Mouse (Mus musculus): ENCODE measurements around the gene Naa40. TPM values are rescaled to one million over a fixed set of nuclear protein-coding genes. Genes with fewer than 3 reads are reported as not detected.

Naa40 gene
- total RNA-seq, 1 experiment, result 50.9 TPM

DNA sequence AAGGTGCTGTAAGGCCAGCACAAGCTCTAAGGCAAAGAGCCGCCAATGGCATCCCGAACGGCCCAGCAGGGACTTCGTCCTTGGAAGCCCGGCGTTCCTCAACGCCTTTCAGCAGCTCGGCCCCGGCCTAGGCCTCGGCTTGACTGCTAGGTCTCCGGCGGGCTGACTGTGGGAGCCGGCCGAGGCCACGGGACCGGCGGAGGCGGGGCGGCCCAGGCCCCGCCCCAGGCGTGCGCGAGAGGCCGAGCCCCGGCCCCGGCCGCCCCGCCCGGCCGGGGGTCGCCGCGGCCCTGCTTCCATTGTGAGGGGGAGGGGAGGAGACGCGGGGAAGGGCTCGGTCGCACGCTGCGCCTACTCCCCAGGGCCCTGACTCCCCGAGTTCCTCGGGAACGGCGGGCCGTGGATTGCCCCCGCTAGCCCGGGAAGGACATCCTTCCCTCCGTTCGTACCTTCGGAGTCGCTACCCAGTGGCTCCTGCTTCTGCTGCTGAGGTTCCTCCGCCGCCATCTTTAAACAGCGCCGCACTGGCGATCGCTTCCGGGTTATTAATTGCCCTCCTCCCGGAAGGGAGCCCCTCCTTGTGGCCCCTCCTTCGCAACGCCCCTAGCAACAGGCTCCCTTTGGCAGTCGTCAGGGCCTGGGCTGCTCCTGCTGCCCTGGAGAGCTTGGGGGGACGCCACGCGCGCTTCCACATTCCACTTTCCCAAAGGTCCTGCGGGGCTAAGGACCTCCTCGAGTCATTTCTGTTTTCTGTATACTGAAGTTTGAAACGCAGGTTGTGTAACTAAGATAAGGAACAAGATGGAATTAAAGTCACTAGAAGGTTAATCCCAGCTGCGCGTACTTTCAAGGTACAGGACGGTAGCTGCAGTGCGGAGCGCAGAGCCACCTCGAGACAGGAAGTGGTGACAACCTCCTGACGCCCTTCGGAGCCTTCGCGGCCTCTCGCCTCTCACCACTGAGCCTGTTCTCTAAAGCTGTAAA, 34.9 kb downstream of the Naa40 start, which contains the start of gene Otub1:
Otub1 (minus strand) TSS at position 564 of the 984 bp plus-strand sequence.
- DNase-seq (ENCODE audit: low read depth, low spot score), result peak; percentile 93
- Histone ChIP-seq H3K27ac (ENCODE audit: insufficient read depth, low read depth, low read length, poor library complexity, severe bottlenecking) (peak within 1 kb of the TSS; percentile 96), H3K4me1 (ENCODE audit: control insufficient read depth in 2 of 2, insufficient read depth in 2 of 2, low read length in 2 of 2, poor library complexity in 1 of 2) (peaks cover 0 to 6% of the 10 kb centered on the region in 2 experiments; a peak in 2 of 4 replicates), H3K36me3 (ENCODE audit: control insufficient read depth, insufficient read depth, low read length, poor library complexity, severe bottlenecking) (peaks cover 26% of the 10 kb centered on the region), H3K4me3 (ENCODE audit: insufficient read depth in 1 of 2, low read depth in 1 of 2, low read length in 2 of 2, poor library complexity in 1 of 2, severe bottlenecking in 1 of 2) (peak within 1 kb of the TSS; percentile 88 to 96), H3K9ac (ENCODE audit: insufficient read depth, low read depth, low read length, poor library complexity, severe bottlenecking) (peak within 1 kb of the TSS; percentile 99), H3K9me3 (ENCODE audit: control insufficient read depth, insufficient read depth, low read depth, low read length) (no peaks in the 10 kb centered on the region)
- in situ Hi-C loops (cut with MboI; ENCODE audit: low sequenced_read_pairs in 2 of 2, unreplicated experiment in 2 of 2), result no loop called here
- TF ChIP-seq ZNF384 (IDR thresholded peaks at IDR 0.05; ENCODE audit: low read depth, low read length) (no peak), CHD2 (IDR thresholded peaks at IDR 0.05; ENCODE audit: low read depth, low read length) (peak; percentile 61; the same call in 1 of the 2 replicates), MAFK (IDR thresholded peaks at IDR 0.05; ENCODE audit: insufficient read depth, low read depth, low read length) (no peak), HCFC1 (IDR thresholded peaks at IDR 0.05; ENCODE audit: borderline replicate concordance, insufficient read depth, low read length) (peak; percentile 78)

DNA sequence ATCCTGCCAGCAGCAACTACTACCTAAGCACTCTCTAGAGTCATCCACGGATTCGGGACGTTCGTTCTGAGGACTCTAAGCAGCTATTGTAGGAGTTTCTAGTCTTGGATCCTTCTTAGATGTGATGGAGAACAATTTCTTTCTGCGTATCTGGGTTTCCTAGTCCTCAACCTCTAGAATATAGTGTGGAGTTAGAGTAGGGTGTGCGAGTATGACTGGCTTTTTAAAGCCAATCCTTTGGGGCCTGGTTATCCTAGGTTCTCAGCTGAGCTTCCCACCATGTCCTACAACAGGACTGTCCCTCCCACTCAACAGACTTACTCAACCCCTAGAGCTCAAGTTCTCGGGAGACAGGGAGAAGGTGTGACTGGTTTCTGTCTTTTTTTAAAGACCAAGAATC, 35.7 kb downstream of the Naa40 start:
- in situ Hi-C loops (cut with MboI; ENCODE audit: low sequenced_read_pairs in 2 of 2, unreplicated experiment in 2 of 2), result no loop called here

DNA sequence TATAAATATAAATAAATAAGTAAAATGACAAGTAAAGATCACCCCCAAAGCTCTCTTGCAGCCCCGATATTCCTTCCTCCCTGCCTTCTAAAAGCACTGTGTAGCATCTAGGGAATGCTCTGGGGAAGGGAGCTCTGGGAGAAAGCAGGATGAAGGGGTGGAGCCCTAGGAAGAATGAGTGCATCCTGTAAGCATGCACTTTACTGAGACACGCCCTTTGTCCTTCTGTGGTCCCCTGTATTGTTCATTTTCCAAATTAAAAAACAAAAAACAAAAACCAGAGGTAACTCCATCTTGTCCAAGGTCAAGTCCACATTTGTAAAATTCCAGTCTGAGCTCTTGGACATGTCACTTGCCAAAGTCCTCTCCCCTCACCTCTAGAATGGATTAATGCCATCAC, 36.1 kb downstream of the Naa40 start:
- Histone ChIP-seq H3K4me1 (ENCODE audit: control insufficient read depth in 2 of 2, insufficient read depth in 2 of 2, low read length in 2 of 2, poor library complexity in 1 of 2) (peaks cover 0 to 6% of the 10 kb centered on the region in 2 experiments; a peak in 2 of 4 replicates), H3K4me3 (ENCODE audit: insufficient read depth in 1 of 2, low read depth in 1 of 2, low read length in 2 of 2, poor library complexity in 1 of 2, severe bottlenecking in 1 of 2) (peak overlapping the region; percentile 88 to 96; a peak in 3 of 4 replicates), H3K9ac (ENCODE audit: insufficient read depth, low read depth, low read length, poor library complexity, severe bottlenecking) (peak overlapping the region; percentile 99; the same call in 1 of the 2 replicates), H3K36me3 (ENCODE audit: control insufficient read depth, insufficient read depth, low read length, poor library complexity, severe bottlenecking) (peaks cover 35% of the 10 kb centered on the region), H3K9me3 (ENCODE audit: control insufficient read depth, insufficient read depth, low read depth, low read length) (no peaks in the 10 kb centered on the region), H3K27ac (ENCODE audit: insufficient read depth, low read depth, low read length, poor library complexity, severe bottlenecking) (no peak overlapping the region)
- no peak for TF ChIP-seq HCFC1 (IDR thresholded peaks at IDR 0.05; ENCODE audit: borderline replicate concordance, insufficient read depth, low read length)
- no peak for TF ChIP-seq CHD2 (IDR thresholded peaks at IDR 0.05; ENCODE audit: low read depth, low read length)
- TF ChIP-seq MAFK (IDR thresholded peaks at IDR 0.05; ENCODE audit: insufficient read depth, low read depth, low read length), result no peak
- TF ChIP-seq ZC3H11A (IDR thresholded peaks at IDR 0.05; ENCODE audit: borderline replicate concordance, low read depth, low read length), result no peak
- TF ChIP-seq ZNF384 (IDR thresholded peaks at IDR 0.05; ENCODE audit: low read depth, low read length), result no peak
- DNase-seq (ENCODE audit: low read depth, low spot score), result no peak
- in situ Hi-C loops (cut with MboI; ENCODE audit: low sequenced_read_pairs in 2 of 2, unreplicated experiment in 2 of 2), result no loop called here

More for the DNA sequence above, 35.7 kb downstream of the Naa40 start:
- H3K9me3 ChIP-seq (ENCODE audit: control insufficient read depth, insufficient read depth, low read depth, low read length), result no peaks in the 10 kb centered on the region
- TF ChIP-seq CHD2 (IDR thresholded peaks at IDR 0.05; ENCODE audit: low read depth, low read length), result no peak
- 0 out of 2 replicates have a peak, but pooled peaks have one; percentile 1 for TF ChIP-seq ZC3H11A (IDR thresholded peaks at IDR 0.05; ENCODE audit: borderline replicate concordance, low read depth, low read length)
- no peak for TF ChIP-seq HCFC1 (IDR thresholded peaks at IDR 0.05; ENCODE audit: borderline replicate concordance, insufficient read depth, low read length)
- TF ChIP-seq ZNF384 (IDR thresholded peaks at IDR 0.05; ENCODE audit: low read depth, low read length), result no peak
- no peak for TF ChIP-seq MAFK (IDR thresholded peaks at IDR 0.05; ENCODE audit: insufficient read depth, low read depth, low read length)
- peaks cover 0 to 6% of the 10 kb centered on the region in 2 experiments; a peak in 2 of 4 replicates for H3K4me1 ChIP-seq (ENCODE audit: control insufficient read depth in 2 of 2, insufficient read depth in 2 of 2, low read length in 2 of 2, poor library complexity in 1 of 2)
- H3K4me3 ChIP-seq (ENCODE audit: insufficient read depth in 1 of 2, low read depth in 1 of 2, low read length in 2 of 2, poor library complexity in 1 of 2, severe bottlenecking in 1 of 2), result peak overlapping the region; percentile 88 to 96
- H3K36me3 ChIP-seq (ENCODE audit: control insufficient read depth, insufficient read depth, low read length, poor library complexity, severe bottlenecking), result peaks cover 31% of the 10 kb centered on the region
- no peak for DNase-seq (ENCODE audit: low read depth, low spot score)
- H3K27ac ChIP-seq (ENCODE audit: insufficient read depth, low read depth, low read length, poor library complexity, severe bottlenecking), result peak overlapping the region; percentile 96; the same call in 1 of the 2 replicates
- H3K9ac ChIP-seq (ENCODE audit: insufficient read depth, low read depth, low read length, poor library complexity, severe bottlenecking), result peak overlapping the region; percentile 99

DNA sequence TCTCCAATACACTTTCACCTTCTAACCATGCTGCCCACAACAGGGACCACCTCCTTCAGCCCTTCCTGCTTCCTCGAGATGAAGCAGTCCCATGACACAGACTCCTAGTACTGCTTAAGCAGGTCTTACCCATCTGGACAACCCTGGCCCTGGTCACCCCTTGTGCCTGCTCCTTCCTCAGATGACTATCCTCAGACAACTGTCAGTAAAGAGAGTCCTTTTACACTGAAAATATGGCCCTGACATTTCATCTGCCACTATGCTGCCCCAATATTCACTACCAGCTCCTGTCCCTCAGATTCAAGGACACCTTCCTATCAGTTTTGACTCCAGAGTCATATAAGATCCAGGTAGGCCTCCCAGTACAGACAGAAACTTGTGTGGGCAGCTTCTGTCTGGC, 40.6 kb downstream of the Naa40 start:
- in situ Hi-C loops (cut with MboI; ENCODE audit: low sequenced_read_pairs in 2 of 2, unreplicated experiment in 2 of 2), result no loop called here
- Histone ChIP-seq H3K4me1 (ENCODE audit: control insufficient read depth in 2 of 2, insufficient read depth in 2 of 2, low read length in 2 of 2, poor library complexity in 1 of 2) (peaks cover 0 to 21% of the 10 kb centered on the region in 2 experiments; a peak in 2 of 4 replicates), H3K27ac (ENCODE audit: insufficient read depth, low read depth, low read length, poor library complexity, severe bottlenecking) (no peak overlapping the region), H3K9me3 (ENCODE audit: control insufficient read depth, insufficient read depth, low read depth, low read length) (no peaks in the 10 kb centered on the region), H3K9ac (ENCODE audit: insufficient read depth, low read depth, low read length, poor library complexity, severe bottlenecking) (no peak overlapping the region), H3K4me3 (ENCODE audit: insufficient read depth in 1 of 2, low read depth in 1 of 2, low read length in 2 of 2, poor library complexity in 1 of 2, severe bottlenecking in 1 of 2) (no peak overlapping the region), H3K36me3 (ENCODE audit: control insufficient read depth, insufficient read depth, low read length, poor library complexity, severe bottlenecking) (peaks cover 55% of the 10 kb centered on the region)
- no peak for DNase-seq (ENCODE audit: low read depth, low spot score)
- no peak for TF ChIP-seq HCFC1 (IDR thresholded peaks at IDR 0.05; ENCODE audit: borderline replicate concordance, insufficient read depth, low read length)
- no peak for TF ChIP-seq MAFK (IDR thresholded peaks at IDR 0.05; ENCODE audit: insufficient read depth, low read depth, low read length)
- TF ChIP-seq CHD2 (IDR thresholded peaks at IDR 0.05; ENCODE audit: low read depth, low read length), result no peak
- no peak for TF ChIP-seq ZNF384 (IDR thresholded peaks at IDR 0.05; ENCODE audit: low read depth, low read length)
- TF ChIP-seq ZC3H11A (IDR thresholded peaks at IDR 0.05; ENCODE audit: borderline replicate concordance, low read depth, low read length), result no peak
